Mouse (Mus musculus): ENCODE results near the gene Dyrk1b. TPM values are rescaled to one million over a fixed set of nuclear protein-coding genes. Genes with fewer than 3 reads are reported as not detected.
"Not testable (repeated sequence)": the region's sequence is repeated elsewhere in the genome, so short reads cannot be mapped to it uniquely, and the experiment has no call there.

The Dyrk1b gene
- polyA plus RNA-seq, 1 experiment, result 53.7 TPM

GRCm38 (mm10) chr7:28210731-28211130 lies 31.5 kb downstream of the Dyrk1b start:
- WGBS, result 34% methylated on average over 5 of the region's 5 CpGs
- DNase-seq, result no peak

DNA sequence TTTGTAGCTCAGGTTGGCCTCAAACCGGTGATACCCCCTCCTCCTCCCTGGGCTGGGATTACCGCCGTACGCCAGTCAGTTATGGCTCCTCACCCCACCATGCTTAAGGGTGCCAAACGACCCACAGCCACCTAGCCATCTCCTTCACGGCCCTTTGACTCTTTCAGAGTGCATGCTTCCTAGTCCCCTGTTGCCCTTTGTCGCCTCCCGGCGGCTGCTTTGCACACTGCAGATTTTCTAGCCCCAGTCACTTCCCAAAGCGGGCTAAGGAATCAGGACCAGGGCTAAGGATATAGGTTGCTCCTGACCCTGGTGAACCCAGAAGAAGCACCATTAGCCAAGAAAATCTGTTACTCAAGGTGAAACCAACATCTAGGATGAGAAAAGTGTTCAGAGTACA lies 34.9 kb downstream of the Dyrk1b start:
- TF ChIP-seq POLR2A (IDR thresholded peaks at IDR 0.05; ENCODE audit: borderline replicate concordance, extremely low read depth, low read depth, low read length) (no peak), CTCF (IDR thresholded peaks at IDR 0.05; ENCODE audit: insufficient read depth, low read length) (peak; percentile 83)
- 33% methylated on average over 10 of the region's 10 CpGs for WGBS
- H3K4me1 ChIP-seq (ENCODE audit: control insufficient read depth, insufficient read depth, low read length), result no peaks in the 10 kb centered on the region
- H3K4me3 ChIP-seq (replicated peaks; ENCODE audit: extremely low read depth, low read depth, low read length), result no peak overlapping the region
- peak; percentile 72 for DNase-seq

More at GRCm38 (mm10) chr7:28210731-28211130, 31.5 kb downstream of the Dyrk1b start:
- Histone ChIP-seq H3K4me3 (replicated peaks; ENCODE audit: extremely low read depth, low read depth, low read length) (no peak overlapping the region), H3K4me1 (ENCODE audit: control insufficient read depth, insufficient read depth, low read length) (no peaks in the 10 kb centered on the region)
- TF ChIP-seq CTCF (IDR thresholded peaks at IDR 0.05; ENCODE audit: insufficient read depth, low read length) (no peak), POLR2A (IDR thresholded peaks at IDR 0.05; ENCODE audit: borderline replicate concordance, extremely low read depth, low read depth, low read length) (no peak)

GRCm38 (mm10) chr7:28215950-28216349 lies 36.7 kb downstream of the Dyrk1b start:
- H3K4me1 ChIP-seq (ENCODE audit: control insufficient read depth, insufficient read depth, low read length); H3K4me3 ChIP-seq (replicated peaks; ENCODE audit: extremely low read depth, low read depth, low read length); DNase-seq: not testable (repeated sequence)
- 84% methylated on average over 2 of the region's 2 CpGs for WGBS

DNA sequence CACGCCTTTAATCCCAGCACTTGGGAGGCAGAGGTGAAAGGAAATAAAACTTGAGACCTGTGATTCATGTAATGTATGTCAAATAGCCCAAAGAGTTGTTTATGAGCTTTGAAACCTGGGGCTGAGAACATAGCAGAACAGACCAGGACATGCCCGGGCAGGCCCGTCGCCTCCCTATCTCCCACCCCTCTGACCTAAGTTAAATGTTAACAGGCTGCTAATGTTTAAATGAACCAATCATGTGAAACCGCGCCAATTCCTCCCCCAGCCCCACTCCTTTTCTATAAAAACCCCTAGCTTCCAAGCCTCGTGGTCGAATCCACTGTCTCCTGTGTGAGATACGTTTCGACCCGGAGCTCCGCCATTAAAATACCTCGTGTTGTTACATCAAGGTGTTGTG lies 38.5 kb downstream of the Dyrk1b start:
- DNase-seq; H3K4me3 ChIP-seq (replicated peaks; ENCODE audit: extremely low read depth, low read depth, low read length); H3K4me1 ChIP-seq (ENCODE audit: control insufficient read depth, insufficient read depth, low read length): not testable (repeated sequence)
- WGBS, result 84% methylated on average over 13 of the region's 13 CpGs

DNA sequence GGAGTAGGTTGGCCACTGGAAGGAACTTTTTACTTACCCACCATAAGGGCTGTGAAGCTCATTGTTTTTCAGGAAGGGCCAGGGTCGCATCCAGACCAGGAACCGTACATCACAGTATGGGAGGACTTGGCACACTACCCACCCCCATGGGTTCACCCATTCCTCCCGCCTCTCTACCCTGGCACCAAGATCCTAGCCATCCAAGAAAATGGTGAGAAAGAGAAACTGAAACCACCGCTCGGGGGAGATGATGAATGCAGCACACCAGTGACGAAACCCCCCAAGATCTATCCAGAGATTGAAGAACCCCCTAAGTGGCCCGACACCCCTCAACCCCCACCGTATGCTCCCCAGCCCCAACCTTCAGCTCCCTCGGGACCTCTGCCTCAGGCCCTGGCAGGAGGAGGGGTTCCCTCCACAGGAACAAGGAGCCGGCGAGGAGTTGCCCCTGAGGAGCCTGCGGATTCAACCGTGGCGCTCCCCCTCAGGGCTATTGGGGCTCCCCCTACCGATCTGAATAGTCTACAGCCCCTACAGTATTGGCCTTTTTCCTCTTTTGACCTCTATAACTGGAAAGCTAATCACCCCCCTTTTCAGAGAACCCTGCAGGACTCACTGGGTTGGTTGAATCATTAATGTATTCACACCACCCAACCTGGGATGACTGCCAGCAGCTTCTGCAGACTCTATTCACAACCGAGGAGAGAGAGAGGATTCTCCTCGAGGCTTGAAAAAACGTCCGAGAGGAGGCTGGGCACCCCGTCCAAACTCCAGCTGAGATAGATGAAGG lies 39.9 kb downstream of the Dyrk1b start:
- not testable (repeated sequence) for H3K4me1 ChIP-seq (ENCODE audit: control insufficient read depth, insufficient read depth, low read length); DNase-seq; H3K4me3 ChIP-seq (replicated peaks; ENCODE audit: extremely low read depth, low read depth, low read length)
- 80% methylated on average over 20 of the region's 20 CpGs for WGBS

DNA sequence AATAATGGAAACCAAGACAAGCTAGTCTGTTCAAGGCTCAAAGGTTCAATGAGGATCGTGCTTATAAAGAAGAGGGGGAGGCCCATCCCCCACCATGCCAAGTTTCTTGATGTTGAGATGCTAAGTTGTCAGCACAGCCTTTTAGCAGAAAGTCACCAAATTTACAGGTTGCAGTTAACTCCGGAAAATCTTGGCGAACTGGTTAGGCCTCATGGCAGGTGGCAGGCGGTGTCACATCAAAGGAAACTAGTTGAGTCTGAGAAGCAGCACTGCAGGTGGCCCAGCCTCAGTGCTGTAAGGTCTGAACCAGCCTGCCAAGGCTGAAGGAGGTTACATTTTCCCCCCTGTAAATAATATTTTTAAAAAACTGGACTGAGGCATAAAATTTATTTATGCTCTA lies 47.6 kb downstream of the Dyrk1b start:
- not testable (repeated sequence) for DNase-seq; H3K4me1 ChIP-seq (ENCODE audit: control insufficient read depth, insufficient read depth, low read length); H3K4me3 ChIP-seq (replicated peaks; ENCODE audit: extremely low read depth, low read depth, low read length)
- WGBS, result 82% methylated on average over 4 of the region's 4 CpGs

GRCm38 (mm10) chr7:28227421-28227820 lies 48.2 kb downstream of the Dyrk1b start:
- H3K4me1 ChIP-seq (ENCODE audit: control insufficient read depth, insufficient read depth, low read length); H3K4me3 ChIP-seq (replicated peaks; ENCODE audit: extremely low read depth, low read depth, low read length); DNase-seq: not testable (repeated sequence)
- 91% methylated on average over 4 of the region's 4 CpGs for WGBS

Other genes with a start within 250 kb of the Dyrk1b start
- 1.3 and 2.0 TPM in 2 replicates for gene Zfp780b, start 200.3 kb upstream of the Dyrk1b start, polyA plus RNA-seq (2012; rRNA removed)
- gene Zfp850, start 165.4 kb upstream of the Dyrk1b start, polyA plus RNA-seq (2012; rRNA removed), result 0.18 and 0.31 TPM in 2 replicates
- 67.7 and 86.4 TPM in 2 replicates for gene Psmc4, start 129.4 kb upstream of the Dyrk1b start, polyA plus RNA-seq (2012; rRNA removed)
- 7.5 and 19.2 TPM in 2 replicates for gene Fcgbp, start 108.2 kb upstream of the Dyrk1b start, polyA plus RNA-seq (2012; rRNA removed)
- gene 9530053A07Rik, start 50.0 kb upstream of the Dyrk1b start, polyA plus RNA-seq (2012; rRNA removed), result 0.45 and 0.63 TPM in 2 replicates
- 32.4 and 40.9 TPM in 2 replicates for gene Fbl, start 9.8 kb upstream of the Dyrk1b start, polyA plus RNA-seq (2012; rRNA removed)
- 5.2 and 8.1 TPM in 2 replicates for gene Eid2, start 88.4 kb downstream of the Dyrk1b start, polyA plus RNA-seq (2012; rRNA removed)
- 11.9 and 15.6 TPM in 2 replicates for gene Eid2b, start 98.3 kb downstream of the Dyrk1b start, polyA plus RNA-seq (2012; rRNA removed)
- gene Selenov, start 111.7 kb downstream of the Dyrk1b start, polyA plus RNA-seq (2012; rRNA removed), result not detected in 2 replicates
- 0.12 and 0.20 TPM in 2 replicates for gene Dll3, start 122.8 kb downstream of the Dyrk1b start, polyA plus RNA-seq (2012; rRNA removed)
- gene Timm50, start 132.6 kb downstream of the Dyrk1b start, polyA plus RNA-seq (2012; rRNA removed), result 38.8 and 44.4 TPM in 2 replicates
- gene Supt5, start 159.3 kb downstream of the Dyrk1b start, polyA plus RNA-seq (2012; rRNA removed), result 98.7 and 109 TPM in 2 replicates
- 529 and 774 TPM in 2 replicates for gene Rps16, start 171.2 kb downstream of the Dyrk1b start, polyA plus RNA-seq (2012; rRNA removed)
- 37.5 and 40.0 TPM in 2 replicates for gene Plekhg2, start 193.1 kb downstream of the Dyrk1b start, polyA plus RNA-seq (2012; rRNA removed)
- gene Zfp36, start 200.8 kb downstream of the Dyrk1b start, polyA plus RNA-seq (2012; rRNA removed), result 83.3 and 136 TPM in 2 replicates
- 37.3 and 39.2 TPM in 2 replicates for gene Med29, start 213.2 kb downstream of the Dyrk1b start, polyA plus RNA-seq (2012; rRNA removed)
- 81.5 and 103 TPM in 2 replicates for gene Paf1, start 213.5 kb downstream of the Dyrk1b start, polyA plus RNA-seq (2012; rRNA removed)